Mouse (Mus musculus) left cerebral cortex, postnatal 4 days (tissue): ENCODE measurements around the gene Cideb. TPM values are rescaled to one million over a fixed set of nuclear protein-coding genes. Genes with fewer than 3 reads are reported as not detected.

Source experiments
- DNase-seq: peaks from one replicate; pipeline ENCODE4 v3.0.0-alpha.2; 2022
- intact Hi-C: fragments of 180-260 bp; cut with DNase I; formaldehyde crosslinking; loops from one replicate; pipeline ENCODE4 v1.15.1; 2025
- total RNA-seq, 2 experiments: library from RNA; stranded (reverse); gene quantifications; 2 replicates each; pipeline ENCODE4 v1.2.3; 2021

Gene Cideb
- total RNA-seq, 2 experiments from 2014 or later, result 0.90 TPM; not detected in 1

GRCm38 (mm10) chr14:55727889-55728685 lies 30.2 kb downstream of the Cideb start:
- DNase-seq, result no peak
- intact Hi-C loops, result no loop called here

GRCm38 (mm10) chr14:55726261-55726660 lies 32.0 kb downstream of the Cideb start:
- no peak for DNase-seq
- intact Hi-C loops, result no loop called here

- intact Hi-C loops, result no loop called here
- no peak for DNase-seq
These were observed 33.8 kb downstream of the Cideb start for GRCm38 (mm10) chr14:55724411-55724871.

GRCm38 (mm10) chr14:55723433-55723832 lies 34.8 kb downstream of the Cideb start:
- intact Hi-C loops, result no loop called here
- DNase-seq, result no peak

GRCm38 (mm10) chr14:55722438-55722945 lies 35.8 kb downstream of the Cideb start:
- DNase-seq, result no peak
- intact Hi-C loops, result no loop called here

GRCm38 (mm10) chr14:55721700-55722437 lies 36.4 kb downstream of the Cideb start, which contains the start of gene Rabggta:
Gene Rabggta, minus strand, starts transcription at chr14:55722263.
- intact Hi-C loops, result no loop called here
- peak; percentile 95 for DNase-seq

GRCm38 (mm10) chr14:55721076-55721475 lies 37.2 kb downstream of the Cideb start:
- DNase-seq, result no peak
- intact Hi-C loops, result no loop called here

- intact Hi-C loops, result no loop called here
- DNase-seq, result no peak
These were observed 37.6 kb downstream of the Cideb start for GRCm38 (mm10) chr14:55720666-55721065.

- DNase-seq, result no peak
- intact Hi-C loops, result no loop called here
These were observed 38.5 kb downstream of the Cideb start for GRCm38 (mm10) chr14:55719737-55720136.

GRCm38 (mm10) chr14:55716884-55717283 lies 41.4 kb downstream of the Cideb start:
- intact Hi-C loops, result no loop called here
- DNase-seq, result no peak

GRCm38 (mm10) chr14:55716271-55716670 lies 42.0 kb downstream of the Cideb start:
- no peak for DNase-seq
- intact Hi-C loops, result no loop called here

- intact Hi-C loops, result no loop called here
- DNase-seq, result no peak
These were observed 43.4 kb downstream of the Cideb start for GRCm38 (mm10) chr14:55714893-55715292.

GRCm38 (mm10) chr14:55713729-55714122 lies 44.5 kb downstream of the Cideb start, which contains the start of gene Tgm1:
Gene Tgm1, minus strand, starts transcription at chr14:55713926.
- DNase-seq, result no peak
- intact Hi-C loops, result no loop called here

- intact Hi-C loops, result no loop called here
- no peak for DNase-seq
These were observed 45.1 kb downstream of the Cideb start for GRCm38 (mm10) chr14:55713007-55713728.

GRCm38 (mm10) chr14:55711786-55712185 lies 46.5 kb downstream of the Cideb start:
- intact Hi-C loops, result no loop called here

GRCm38 (mm10) chr14:55709509-55709908 lies 48.7 kb downstream of the Cideb start:
- no peak for DNase-seq
- intact Hi-C loops, result no loop called here

More at GRCm38 (mm10) chr14:55711786-55712185, 46.5 kb downstream of the Cideb start:
- no peak for DNase-seq

- DNase-seq, result no peak
- intact Hi-C loops, result no loop called here
These were observed 50.9 kb downstream of the Cideb start for GRCm38 (mm10) chr14:55707397-55707796.

GRCm38 (mm10) chr14:55706051-55706600 lies 52.1 kb downstream of the Cideb start:
- intact Hi-C loops, result no loop called here
- DNase-seq, result no peak
